Mouse (Mus musculus) MEL (cell line): ENCODE measurements at regions not wholly inside any gene's neighbourhood (a gene's known extent, or its start where the extent isn't known, plus 50 kb on each side); places are given as distances from the start of the nearest gene placed in this dataset.

Experiments used
- DNase-seq: peaks from one replicate; pipeline ENCODE4 v3.0.0; 2011; ENCODE audit warnings: low read depth, low spot score
- H3K27ac ChIP-seq: 2 replicates; pipeline ENCODE4 v1.5.1; 2012; ENCODE audit warnings: low read depth, mild to moderate bottlenecking, control low read depth, low read length, moderate library complexity; ENCODE audit not compliant: control insufficient read depth
- H3K27me3 ChIP-seq, 2 experiments: fragments of 150-350 bp in 1 of 2; sonication (generic) in 1 of 2; 2 replicates each; pipeline ENCODE4 v1.6.1; 2012; ENCODE audit warnings: low read length in 2 of 2, mild to moderate bottlenecking in 2 of 2, improper control_type of control experiment in 1 of 2, moderate library complexity in 1 of 2; ENCODE audit not compliant: insufficient read depth in 2 of 2, control insufficient read depth in 1 of 2
- H3K36me3 ChIP-seq, 2 experiments: 2 replicates each; pipeline ENCODE4 v1.6.1; 2012 to 2014; ENCODE audit warnings: low read length in 2 of 2, improper control_type of control experiment in 1 of 2, inconsistent platforms in 1 of 2, mild to moderate bottlenecking in 1 of 2; ENCODE audit not compliant: insufficient read depth in 2 of 2, control insufficient read depth in 1 of 2
- H3K4me1 ChIP-seq, 2 experiments: fragments of 150-350 bp in 1 of 2; sonication (generic) in 1 of 2; 2 replicates each; pipeline ENCODE4 v1.6.1; 2012; ENCODE audit warnings: low read length in 2 of 2, improper control_type of control experiment in 1 of 2, mild to moderate bottlenecking in 1 of 2; ENCODE audit not compliant: insufficient read depth in 2 of 2, control insufficient read depth in 1 of 2
- H3K4me3 ChIP-seq, 2 experiments: fragments of 150-350 bp in 1 of 2; sonication (generic) in 1 of 2; 2 replicates each; pipeline ENCODE4 v1.5.1; 2012; ENCODE audit warnings: low read depth in 2 of 2, low read length in 2 of 2, mild to moderate bottlenecking in 2 of 2, moderate library complexity in 2 of 2, control low read depth in 1 of 2, improper control_type of control experiment in 1 of 2; ENCODE audit not compliant: control insufficient read depth in 1 of 2, insufficient read depth in 1 of 2
- H3K79me2 ChIP-seq: 2 replicates; pipeline ENCODE4 v1.6.1; 2012; ENCODE audit warnings: mild to moderate bottlenecking, low read length, moderate library complexity; ENCODE audit not compliant: control insufficient read depth, poor library complexity, insufficient read depth
- H3K9ac ChIP-seq: 2 replicates; pipeline ENCODE4 v1.6.1; 2012; ENCODE audit warnings: low read depth, mild to moderate bottlenecking, control low read depth, low read length, moderate library complexity; ENCODE audit not compliant: control insufficient read depth, poor library complexity, severe bottlenecking
- H3K9me3 ChIP-seq: fragments of 150-350 bp; sonication (generic); replicated peaks from 2 replicates; pipeline ENCODE4 v1.6.1; 2012; ENCODE audit warnings: mild to moderate bottlenecking, low read length, improper control_type of control experiment, moderate library complexity; ENCODE audit not compliant: insufficient read depth
- CHD1 ChIP-seq: IDR thresholded peaks from 2 replicates; pipeline ENCODE4 v1.6.1; 2012; ENCODE audit warnings: low read depth, mild to moderate bottlenecking, inconsistent platforms, low read length, improper control_type of control experiment
- E2F4 ChIP-seq: IDR thresholded peaks from 2 replicates; pipeline ENCODE4 v1.6.1; 2011; ENCODE audit warnings: low read depth, low read length, improper control_type of control experiment, borderline replicate concordance
- ELF1 ChIP-seq: IDR thresholded peaks from 2 replicates; pipeline ENCODE4 v1.6.1; 2014; ENCODE audit warnings: low read depth, mild to moderate bottlenecking, inconsistent platforms, low read length, improper control_type of control experiment, moderate library complexity
- EP300 ChIP-seq, 2 experiments: IDR thresholded peaks; 2 replicates each; pipeline ENCODE4 v1.6.1; 2011; ENCODE audit warnings: improper control_type of control experiment in 2 of 2, low read length in 2 of 2, low read depth in 1 of 2, mild to moderate bottlenecking in 1 of 2
- ETS1 ChIP-seq: IDR thresholded peaks from 2 replicates; pipeline ENCODE4 v1.6.1; 2012; ENCODE audit warnings: low read depth, mild to moderate bottlenecking, inconsistent platforms, low read length, improper control_type of control experiment, moderate library complexity
- GABPA ChIP-seq: IDR thresholded peaks from 2 replicates; pipeline ENCODE4 v1.6.1; 2012; ENCODE audit warnings: low read depth, mild to moderate bottlenecking, inconsistent platforms, low read length, improper control_type of control experiment, moderate library complexity
- HCFC1 ChIP-seq: IDR thresholded peaks from 2 replicates; pipeline ENCODE4 v1.6.1; 2012; ENCODE audit warnings: low read depth, mild to moderate bottlenecking, inconsistent platforms, low read length, improper control_type of control experiment, moderate library complexity
- JUND ChIP-seq: IDR thresholded peaks from 2 replicates; pipeline ENCODE4 v1.6.1; 2011; ENCODE audit warnings: low read depth, mild to moderate bottlenecking, improper control_type of control experiment, low read length
- MAFK ChIP-seq: IDR thresholded peaks from 2 replicates; pipeline ENCODE4 v1.6.1; 2011; ENCODE audit warnings: low read depth, mild to moderate bottlenecking, low read length, improper control_type of control experiment, borderline replicate concordance
- MAZ ChIP-seq: IDR thresholded peaks from 2 replicates; pipeline ENCODE4 v1.6.1; 2012; ENCODE audit warnings: low read depth, mild to moderate bottlenecking, inconsistent platforms, low read length, improper control_type of control experiment
- MYC ChIP-seq: IDR thresholded peaks from 2 replicates; pipeline ENCODE4 v1.6.1; 2011; ENCODE audit warnings: low read depth, mild to moderate bottlenecking, low read length, improper control_type of control experiment, moderate library complexity
- POLR2A ChIP-seq, 2 experiments: IDR thresholded peaks; 2 replicates each; pipeline ENCODE4 v1.6.1; 2011 to 2012; ENCODE audit warnings: low read length in 2 of 2, mild to moderate bottlenecking in 2 of 2, control low read depth in 1 of 2, improper control_type of control experiment in 1 of 2, low read depth in 1 of 2, moderate library complexity in 1 of 2; ENCODE audit not compliant: control insufficient read depth in 1 of 2, insufficient read depth in 1 of 2, poor library complexity in 1 of 2
- RAD21 ChIP-seq: IDR thresholded peaks from 2 replicates; pipeline ENCODE4 v1.6.1; 2011; ENCODE audit warnings: mild to moderate bottlenecking, low read depth, low read length, improper control_type of control experiment
- RCOR1 ChIP-seq: IDR thresholded peaks from 2 replicates; pipeline ENCODE4 v1.6.1; 2012; ENCODE audit warnings: low read depth, mild to moderate bottlenecking, inconsistent platforms, low read length, improper control_type of control experiment
- SIN3A ChIP-seq: IDR thresholded peaks from 2 replicates; pipeline ENCODE4 v1.6.1; 2012; ENCODE audit warnings: low read length, improper control_type of control experiment, inconsistent platforms
- TBP ChIP-seq: IDR thresholded peaks from 2 replicates; pipeline ENCODE4 v1.8.0; 2011; ENCODE audit warnings: low read depth, low read length, improper control_type of control experiment
- TCF12 ChIP-seq: IDR thresholded peaks from 2 replicates; pipeline ENCODE4 v1.6.1; 2014; ENCODE audit warnings: low read depth, mild to moderate bottlenecking, inconsistent platforms, low read length, improper control_type of control experiment, moderate library complexity
- USF1 ChIP-seq: IDR thresholded peaks from 2 replicates; pipeline ENCODE4 v1.6.1; 2014; ENCODE audit warnings: low read depth, mild to moderate bottlenecking, inconsistent platforms, low read length, improper control_type of control experiment, moderate library complexity
- USF2 ChIP-seq, 2 experiments: IDR thresholded peaks; 2 replicates each; pipeline ENCODE4 v1.6.1; 2011 to 2012; ENCODE audit warnings: improper control_type of control experiment in 2 of 2, low read length in 2 of 2, borderline replicate concordance in 1 of 2, inconsistent platforms in 1 of 2, low read depth in 1 of 2, mild to moderate bottlenecking in 1 of 2; ENCODE audit not compliant: insufficient read depth in 1 of 2
- ZKSCAN1 ChIP-seq: IDR thresholded peaks from 2 replicates; pipeline ENCODE4 v1.6.1; 2012; ENCODE audit warnings: low read depth, mild to moderate bottlenecking, inconsistent platforms, low read length, improper control_type of control experiment, moderate library complexity
- ZNF384 ChIP-seq: IDR thresholded peaks from 2 replicates; pipeline ENCODE4 v1.6.1; 2012; ENCODE audit warnings: low read depth, mild to moderate bottlenecking, inconsistent platforms, low read length, improper control_type of control experiment

GRCm38 (mm10) chrX:135079388-135079787, 70.4 kb upstream of the Zmat1 start (continued):
- TF ChIP-seq TCF12 (no peak), ETS1 (no peak)

- Histone ChIP-seq H3K9ac (no peak overlapping the region), H3K27ac (no peak overlapping the region), H3K36me3 (no peaks in the 10 kb centered on the region), H3K27me3 (no peaks in the 10 kb centered on the region), H3K9me3 (no peaks in the 10 kb centered on the region), H3K4me3 (no peak overlapping the region), H3K4me1 (no peaks in the 10 kb centered on the region), H3K79me2 (no peaks in the 10 kb centered on the region)
- no peak for DNase-seq
- TF ChIP-seq ETS1 (no peak), MAZ (no peak), USF1 (no peak)
Observed at GRCm38 (mm10) chrX:135075903-135076302, 66.9 kb upstream of the Zmat1 start.

- no peaks in the 10 kb centered on the region for H3K79me2 ChIP-seq
Observed at GRCm38 (mm10) chrX:135069448-135069847, 60.4 kb upstream of the Zmat1 start.

GRCm38 (mm10) chrX:135060184-135060583, 51.2 kb upstream of the Zmat1 start:
- H3K9ac ChIP-seq = no peak overlapping the region
- no peaks in the 10 kb centered on the region for H3K36me3 ChIP-seq
- TF ChIP-seq E2F4 (no peak), USF1 (no peak), POLR2A (IDR thresholded peaks at IDR 0.05; ENCODE audit: control insufficient read depth in 1 of 2, insufficient read depth in 1 of 2, low read depth in 1 of 2, low read length in 2 of 2, poor library complexity in 1 of 2) (no peak), RCOR1 (no peak), SIN3A (no peak), ETS1 (no peak), USF2 (IDR thresholded peaks at IDR 0.05; ENCODE audit: borderline replicate concordance in 1 of 2, insufficient read depth in 1 of 2, low read depth in 1 of 2, low read length in 2 of 2) (no peak), EP300 (IDR thresholded peaks at IDR 0.05; ENCODE audit: low read depth in 1 of 2, low read length in 2 of 2) (no peak)
- TF ChIP-seq, all 39 proteins: peak for 0
- Histone ChIP-seq H3K9me3 (no peaks in the 10 kb centered on the region), H3K4me1 (no peaks in the 10 kb centered on the region), H3K4me3 (no peak overlapping the region), H3K79me2 (no peaks in the 10 kb centered on the region), H3K27ac (no peak overlapping the region), H3K27me3 (no peaks in the 10 kb centered on the region)
- DNase-seq = no peak

More at GRCm38 (mm10) chrX:135069448-135069847, 60.4 kb upstream of the Zmat1 start:
- H3K9ac ChIP-seq = no peak overlapping the region
- H3K36me3 ChIP-seq = no peaks in the 10 kb centered on the region
- DNase-seq = no peak
- H3K4me3 ChIP-seq = no peak overlapping the region
- H3K27ac ChIP-seq = no peak overlapping the region
- H3K9me3 ChIP-seq = no peaks in the 10 kb centered on the region
- TF ChIP-seq GABPA (no peak), ELF1 (no peak), TBP (no peak), EP300 (IDR thresholded peaks at IDR 0.05; ENCODE audit: low read depth in 1 of 2, low read length in 2 of 2) (no peak), JUND (no peak), MYC (no peak), HCFC1 (no peak), RAD21 (no peak), ZKSCAN1 (no peak), USF2 (IDR thresholded peaks at IDR 0.05; ENCODE audit: borderline replicate concordance in 1 of 2, insufficient read depth in 1 of 2, low read depth in 1 of 2, low read length in 2 of 2) (no peak), CHD1 (no peak), ZNF384 (no peak), MAFK (no peak)
- H3K27me3 ChIP-seq = no peaks in the 10 kb centered on the region
- no peaks in the 10 kb centered on the region for H3K4me1 ChIP-seq
